In genomic region chr6:125803364-125804011, GRCm38 (mm10) we compare ENCODE assay signal across 10 mouse cellular contexts.
DNase-seq lines count a peak whose midpoint lies in the region; ATAC-seq lines count a peak whose summit lies in the region.
"Had no signal": no experiment of that assay in that cellular context is flagged by ENCODE, and none has a peak within 500 bp of the region (broad histone marks: within the 10 kb centered on the region; RNA-seq: fewer than 3 reads in every experiment).

No protein-coding gene starts in this region.

- peaks cover 12% of the 10 kb centered on the region for H3K4me1 ChIP-seq in kidney, embryonic 15.5 days
- peaks cover 35% of the 10 kb centered on the region for H3K4me1 ChIP-seq in limb, embryonic 12.5 days (replicated peaks)
- peaks cover 12% of the 10 kb centered on the region for H3K4me1 ChIP-seq in neural tube, embryonic 15.5 days

- no peaks in the 10 kb centered on the region for H3K9me3 ChIP-seq in kidney, embryonic 15.5 days (replicated peaks)
- H3K9me3 ChIP-seq in limb, embryonic 12.5 days, result no peaks in the 10 kb centered on the region
- H3K9me3 ChIP-seq in neural tube, embryonic 15.5 days (replicated peaks), result no peaks in the 10 kb centered on the region

- H3K27ac ChIP-seq in kidney, embryonic 15.5 days, result no peak overlapping the region
- peak overlapping the region; percentile 24; the same call in 1 of the 2 replicates for H3K27ac ChIP-seq in limb, embryonic 12.5 days
- H3K27ac ChIP-seq in neural tube, embryonic 15.5 days (replicated peaks), result no peak overlapping the region
- H3K27ac ChIP-seq: macrophage had no signal

- 0 out of 2 replicates have a peak, but pooled peaks have one; percentile 18 for ATAC-seq in kidney, embryonic 15.5 days (replicated peaks; ENCODE audit: low FRiP score)
- peak; percentile 57 for ATAC-seq in limb, embryonic 12.5 days (ENCODE audit: insufficient number of reproducible peaks, insufficient read depth, low FRiP score, low TSS enrichment, low read depth)
- no peak for ATAC-seq in neural tube, embryonic 15.5 days (ENCODE audit: low FRiP score)
- ATAC-seq in megakaryocyte-erythroid progenitor cell, adult 5-6 weeks (replicated peaks; ENCODE audit: low FRiP score, low TSS enrichment, poor library complexity, severe bottlenecking), result no peak

- H3K4me3 ChIP-seq in kidney, embryonic 15.5 days (replicated peaks), result no peak overlapping the region
- peak overlapping the region; percentile 19; the same call in 1 of the 2 replicates for H3K4me3 ChIP-seq in limb, embryonic 12.5 days (replicated peaks)
- no peak overlapping the region for H3K4me3 ChIP-seq in neural tube, embryonic 15.5 days (replicated peaks)

- H3K9ac ChIP-seq in kidney, embryonic 15.5 days, result no peak overlapping the region
- no peak overlapping the region for H3K9ac ChIP-seq in limb, embryonic 12.5 days (replicated peaks)
- no peak overlapping the region for H3K9ac ChIP-seq in neural tube, embryonic 15.5 days (replicated peaks)

- H3K27me3 ChIP-seq in kidney, embryonic 15.5 days, result no peaks in the 10 kb centered on the region
- peaks cover 22% of the 10 kb centered on the region for H3K27me3 ChIP-seq in limb, embryonic 12.5 days
- H3K27me3 ChIP-seq in neural tube, embryonic 15.5 days (replicated peaks), result no peaks in the 10 kb centered on the region

- DNase-seq in kidney, adult 8-10 months, result no peak
- peak; percentile 44 for DNase-seq in embryo, embryonic 9.5 days (ENCODE audit: extremely low spot score)
- DNase-seq in frontal cortex, postnatal 10 days (ENCODE audit: low spot score in 2 of 2), result no peak
- no peak for DNase-seq in right cerebral cortex, postnatal 14 days
- DNase-seq: gastrocnemius, postnatal 25 days had no signal

- H3K4me2 ChIP-seq in kidney, embryonic 15.5 days, result peak overlapping the region; percentile 43
- H3K4me2 ChIP-seq in limb, embryonic 12.5 days, result peak overlapping the region; percentile 54
- H3K4me2 ChIP-seq in neural tube, embryonic 15.5 days, result peak overlapping the region; percentile 39

- no peaks in the 10 kb centered on the region for H3K36me3 ChIP-seq in kidney, embryonic 15.5 days
- no peaks in the 10 kb centered on the region for H3K36me3 ChIP-seq in limb, embryonic 12.5 days
- H3K36me3 ChIP-seq in neural tube, embryonic 15.5 days, result no peaks in the 10 kb centered on the region

- WGBS in kidney, embryonic 15.5 days, result 14% methylated on average over 20 of the region's 20 CpGs
- 5% methylated on average over 20 of the region's 20 CpGs for WGBS in limb, embryonic 12.5 days
- whole genome bisulfite sequencing in neural tube, embryonic 15.5 days, result 32% methylated on average over 20 of the region's 20 CpGs

Comparison
In these comparisons a context has a peak if more than half of its experiments do, and no peak if none do; other contexts are left out.
1. ATAC-seq: peak in kidney, embryonic 15.5 days (single experiment) and limb, embryonic 12.5 days (single experiment); none in neural tube, embryonic 15.5 days (single experiment) and megakaryocyte-erythroid progenitor cell, adult 5-6 weeks (single experiment).
2. Peak in every context shown above with its lines, with median percentiles within 50 percentile points of each other: H3K4me2 ChIP-seq.